Mouse (Mus musculus) G1E (cell line): ENCODE measurements around the gene Tmem94. TPM values are rescaled to one million over a fixed set of nuclear protein-coding genes. Genes with fewer than 3 reads are reported as not detected.

Experiments
- ATAC-seq: 2 replicates; pipeline ENCODE4 v1.8.0; 2016; ENCODE audit warnings: mild to moderate bottlenecking; ENCODE audit not compliant: insufficient number of reproducible peaks, poor library complexity, low FRiP score, severe bottlenecking; ENCODE audit errors: extremely low read depth
- DNase-seq: peaks from one replicate; pipeline ENCODE4 v3.0.0; 2012; ENCODE audit warnings: low spot score
- H3K27me3 ChIP-seq: 2 replicates; pipeline ENCODE4 v1.6.1; 2012; ENCODE audit warnings: mild to moderate bottlenecking, low read length, inconsistent platforms; ENCODE audit not compliant: insufficient read depth
- H3K36me3 ChIP-seq: replicated peaks from 2 replicates; pipeline ENCODE3; 2012; ENCODE audit warnings: mild to moderate bottlenecking, inconsistent platforms
- H3K4me1 ChIP-seq: 2 replicates; pipeline ENCODE4 v1.6.1; 2012; ENCODE audit warnings: low read depth, low read length, inconsistent platforms, mixed read lengths; ENCODE audit not compliant: insufficient read depth
- H3K4me3 ChIP-seq: 2 replicates; pipeline ENCODE4 v1.5.1; 2012; ENCODE audit warnings: low read depth, mild to moderate bottlenecking, inconsistent platforms, low read length, moderate library complexity, mixed read lengths
- H3K9me3 ChIP-seq: replicated peaks from 2 replicates; pipeline ENCODE4 v1.6.1; 2012; ENCODE audit warnings: inconsistent platforms
- CTCF ChIP-seq: IDR thresholded peaks from 2 replicates; pipeline ENCODE4 v1.5.1; 2012; ENCODE audit warnings: low read depth, low read length, inconsistent platforms, mixed read lengths
- GATA1 ChIP-seq: IDR thresholded peaks from 2 replicates; pipeline ENCODE4 v1.6.1; 2012; ENCODE audit warnings: borderline replicate concordance, low read length, inconsistent platforms, mixed read lengths
- GATA2 ChIP-seq: IDR thresholded peaks from 2 replicates; pipeline ENCODE4 v1.6.1; 2012; ENCODE audit warnings: low read depth, low read length, inconsistent platforms, borderline replicate concordance
- POLR2AphosphoS5 ChIP-seq: IDR thresholded peaks from 2 replicates; pipeline ENCODE4 v1.6.1; 2012; ENCODE audit warnings: low read depth, low read length, inconsistent platforms; ENCODE audit not compliant: insufficient replicate concordance
- TAL1 ChIP-seq: conservative IDR thresholded peaks from 2 replicates; pipeline ENCODE4 v1.6.1; 2012; ENCODE audit warnings: low read depth, low read length, inconsistent platforms, mixed read lengths
- polyA plus RNA-seq: library from polyadenylated mRNA; stranded (reverse); fragments of >175 nt; gene quantifications from 2 replicates; pipeline ENCODE4 v1.2.3, GENCODE M21; 2012
- total RNA-seq, 2 experiments: library from RNA; stranded (forward) in 1 of 2; stranded (reverse) in 1 of 2; fragments of 200-1000 nt in 1 of 2; fragments of >200 nt in 1 of 2; fragmentation: Nextera tagmentation in 1 of 2; gene quantifications; 2 replicates each; pipeline ENCODE4 v1.2.3; 2014 to 2017

Tmem94 gene
- total and polyA plus RNA-seq, 3 experiments = 18.1 to 67.9 (median 53.1) TPM

DNA sequence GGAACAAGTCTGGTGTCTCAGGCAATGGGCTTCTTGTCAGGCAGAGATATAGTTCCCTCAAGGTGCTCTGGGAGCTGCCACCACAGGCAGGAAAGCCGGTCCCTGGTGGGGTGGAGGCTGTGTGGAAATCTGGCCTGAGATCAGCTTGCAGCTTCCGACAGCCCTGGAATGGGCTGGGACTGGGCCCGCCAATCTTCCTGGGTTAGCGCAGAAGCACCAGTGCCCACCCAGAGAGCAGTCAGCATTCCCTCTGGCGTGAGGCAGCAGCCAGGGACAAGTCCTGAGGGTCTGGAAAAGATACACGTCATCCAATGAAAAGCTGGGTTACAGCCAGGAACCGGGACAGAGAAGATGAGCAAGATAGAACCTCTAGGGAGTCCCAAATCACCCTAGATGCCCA is 46.9 kb downstream of the Tmem94 start:
- DNase-seq = no peak
- no peak for ATAC-seq
- Histone ChIP-seq H3K4me3 (no peak overlapping the region), H3K27me3 (peaks cover 66% of the 10 kb centered on the region), H3K9me3 (no peaks in the 10 kb centered on the region), H3K4me1 (peaks cover 56% of the 10 kb centered on the region), H3K36me3 (peaks cover 17% of the 10 kb centered on the region)
- TF ChIP-seq GATA2 (no peak), GATA1 (no peak), TAL1 (no peak), CTCF (no peak), POLR2AphosphoS5 (no peak)

DNA sequence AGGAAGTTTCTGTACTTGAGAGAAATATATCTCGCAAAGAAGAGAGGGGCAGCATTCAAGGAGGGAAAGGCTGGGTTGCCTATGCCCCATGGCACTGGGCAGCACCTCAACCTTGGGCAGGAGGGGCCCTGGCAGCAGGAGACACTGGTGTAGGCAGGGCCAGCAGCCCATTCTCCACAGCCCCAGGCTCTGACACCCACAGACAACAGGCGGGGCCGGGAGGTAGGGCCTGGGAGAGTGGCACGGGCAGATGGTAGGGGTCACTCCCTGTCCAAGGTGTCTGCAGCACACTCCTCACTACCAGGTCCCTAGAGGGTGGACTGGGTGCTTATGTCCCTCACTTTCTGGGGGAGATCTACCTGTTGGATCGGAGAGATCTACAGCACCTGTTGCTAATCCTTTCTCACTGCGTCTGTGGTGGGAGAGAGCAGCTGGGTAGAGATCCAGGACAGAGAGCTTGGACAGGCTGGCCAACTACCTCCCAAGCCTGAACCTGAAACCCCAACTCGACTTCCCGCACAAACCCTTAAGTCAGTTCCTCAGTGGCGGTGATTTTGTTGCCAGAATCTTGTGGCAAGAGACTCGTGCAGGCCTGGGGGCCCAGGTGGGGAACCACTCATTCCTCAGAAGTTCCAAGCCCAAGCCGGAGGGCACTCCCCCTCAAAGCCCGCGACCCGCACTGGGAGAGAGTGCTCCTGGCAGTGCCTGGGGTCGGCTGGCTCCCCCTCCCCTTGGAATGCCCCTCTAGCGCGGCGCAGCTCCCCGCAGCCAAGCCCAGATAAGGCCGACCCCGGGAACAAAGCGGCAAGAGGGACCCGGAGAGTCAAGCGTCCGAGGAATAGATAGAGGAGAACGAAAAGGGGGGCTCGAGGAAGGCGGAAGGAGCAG is 47.5 kb downstream of the Tmem94 start:
- peak overlapping the region; percentile 88; the same call in 1 of the 2 replicates for H3K4me3 ChIP-seq
- peaks cover 56% of the 10 kb centered on the region for H3K4me1 ChIP-seq
- H3K9me3 ChIP-seq = no peaks in the 10 kb centered on the region
- H3K27me3 ChIP-seq = peaks cover 59% of the 10 kb centered on the region
- peaks cover 23% of the 10 kb centered on the region for H3K36me3 ChIP-seq
- ATAC-seq (no peak), DNase-seq (no peak)
- TF ChIP-seq TAL1 = no peak
- no peak for TF ChIP-seq POLR2AphosphoS5
- TF ChIP-seq CTCF = no peak
- TF ChIP-seq GATA2 = no peak
- TF ChIP-seq GATA1 = no peak

DNA sequence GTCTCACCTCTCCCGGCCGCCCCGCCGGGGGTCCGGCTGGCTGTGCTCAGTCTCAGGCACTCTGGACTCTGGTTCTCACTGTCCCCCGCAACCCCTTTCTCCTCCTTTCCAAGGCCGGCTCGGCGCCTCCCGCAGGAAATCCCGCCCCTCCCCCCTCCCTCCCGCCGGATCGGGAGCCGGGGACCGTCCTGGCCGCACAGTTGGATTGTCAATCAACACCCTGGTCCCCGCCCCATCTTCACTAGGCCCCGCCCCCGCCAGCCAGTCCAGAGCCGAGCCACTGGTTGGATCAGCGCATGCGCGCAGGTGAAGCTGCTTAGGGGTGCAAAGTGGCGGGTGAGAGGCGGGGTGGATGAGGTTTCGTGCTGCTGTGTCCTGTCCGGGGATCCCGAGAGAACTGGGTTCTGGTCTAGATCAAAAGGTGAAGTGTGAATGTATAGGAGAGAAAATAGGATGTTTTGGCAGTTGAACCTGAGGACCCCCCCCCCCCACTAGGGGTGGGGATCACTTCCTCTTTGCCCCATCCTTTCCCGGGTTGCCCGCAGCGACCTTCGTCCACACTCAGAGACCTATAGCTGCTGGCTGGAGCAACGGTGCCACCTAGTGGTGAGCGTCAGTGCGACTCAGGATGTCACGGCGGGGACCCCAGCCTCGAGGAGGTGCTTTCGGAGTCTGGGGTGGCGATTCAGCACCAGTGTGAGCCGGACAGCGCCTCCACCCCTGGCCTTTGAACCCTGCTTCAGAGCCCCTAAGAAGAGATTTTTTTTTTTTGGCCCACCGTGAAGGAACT is 48.5 kb downstream of the Tmem94 start, which contains the start of gene Caskin2:
Gene Caskin2, minus strand, starts transcription at position 133 of the 790 bp plus-strand sequence.
- peak within 1 kb of the TSS; percentile 88 for H3K4me3 ChIP-seq
- H3K36me3 ChIP-seq = peaks cover 32% of the 10 kb centered on the region
- TF ChIP-seq CTCF (peak; percentile 78; the same call in 1 of the 2 replicates), GATA1 (no peak)
- peak; percentile 92 for DNase-seq
- no peaks in the 10 kb centered on the region for H3K9me3 ChIP-seq
- peak; percentile 86 for ATAC-seq
- H3K27me3 ChIP-seq = peaks cover 50% of the 10 kb centered on the region
- peaks cover 47% of the 10 kb centered on the region for H3K4me1 ChIP-seq

DNA sequence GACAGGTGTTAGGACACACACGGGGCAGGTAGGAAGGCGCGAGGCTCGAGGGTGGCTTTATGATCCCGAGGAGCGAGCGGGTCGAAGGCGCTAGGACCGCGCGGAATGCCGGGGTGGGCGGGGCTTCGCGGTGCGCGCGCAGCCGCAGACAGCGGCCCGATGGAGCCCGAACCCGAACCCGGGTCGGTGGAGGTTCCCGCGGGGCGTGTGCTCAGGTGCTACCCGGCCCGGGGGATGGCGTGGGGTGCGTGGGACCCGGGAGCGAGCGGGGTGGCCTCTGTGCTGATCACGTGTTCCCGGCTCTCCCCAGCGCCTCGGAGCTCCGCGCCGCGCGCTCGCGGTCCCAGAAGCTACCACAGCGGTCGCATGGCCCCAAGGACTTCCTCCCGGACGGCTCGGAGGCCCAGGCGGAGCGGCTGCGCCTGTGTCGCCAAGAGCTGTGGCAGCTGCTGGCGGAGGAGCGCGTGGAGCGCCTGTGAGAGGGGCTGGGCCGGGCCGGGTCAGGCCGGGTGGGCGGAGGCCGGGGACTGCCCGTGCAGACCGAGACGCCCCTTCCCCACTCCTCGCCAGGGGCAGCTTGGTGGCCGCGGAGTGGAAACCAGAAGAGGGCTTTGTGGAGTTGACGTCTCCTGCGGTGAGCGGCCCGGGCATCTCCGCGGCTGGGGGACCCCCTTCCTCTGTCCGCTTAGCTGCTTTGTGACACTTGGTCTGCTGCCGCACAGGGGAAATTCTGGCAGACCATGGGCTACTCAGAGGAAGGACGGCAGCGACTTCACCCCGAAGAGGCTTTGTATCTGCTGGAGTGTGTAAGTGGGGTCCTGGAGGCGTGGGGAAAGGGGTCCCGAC is 49.6 kb downstream of the Tmem94 start, which contains the start of gene Tsen54:
Gene Tsen54, plus strand, starts transcription at position 120 of the 846 bp plus-strand sequence.
- DNase-seq (peak; percentile 80), ATAC-seq (no peak)
- H3K4me3 ChIP-seq = peak within 1 kb of the TSS; percentile 88
- H3K4me1 ChIP-seq = peaks cover 41% of the 10 kb centered on the region
- H3K36me3 ChIP-seq = peaks cover 37% of the 10 kb centered on the region
- TF ChIP-seq GATA1 = no peak
- no peak for TF ChIP-seq CTCF
- no peak for TF ChIP-seq POLR2AphosphoS5
- TF ChIP-seq GATA2 = no peak
- no peak for TF ChIP-seq TAL1
- H3K9me3 ChIP-seq = no peaks in the 10 kb centered on the region
- H3K27me3 ChIP-seq = peaks cover 39% of the 10 kb centered on the region

DNA sequence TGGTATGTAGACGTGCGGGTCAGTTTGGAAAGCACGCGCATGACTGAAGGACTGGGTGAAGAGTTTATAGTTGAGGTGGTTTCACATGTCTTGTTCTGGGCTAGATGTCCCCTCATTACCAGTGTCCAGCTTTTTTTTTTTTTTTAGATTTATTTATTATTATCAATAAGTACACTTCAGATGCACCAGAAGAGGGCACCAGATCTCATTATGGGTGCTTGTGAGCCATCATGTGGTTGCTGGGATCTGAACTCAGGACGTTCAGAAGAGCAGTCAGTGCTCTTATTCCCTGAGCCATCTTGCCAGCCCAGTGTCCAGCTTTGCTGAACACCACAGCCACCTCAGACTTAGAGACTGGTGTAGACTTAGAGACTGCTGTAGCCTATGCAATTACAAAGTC is 52.1 kb downstream of the Tmem94 start:
- Histone ChIP-seq H3K27me3 (peaks cover 14% of the 10 kb centered on the region), H3K9me3 (no peaks in the 10 kb centered on the region), H3K4me1 (peaks cover 47% of the 10 kb centered on the region), H3K4me3 (no peak overlapping the region), H3K36me3 (peaks cover 62% of the 10 kb centered on the region)
- TF ChIP-seq GATA1 = no peak
- no peak for TF ChIP-seq CTCF
- no peak for TF ChIP-seq GATA2
- TF ChIP-seq POLR2AphosphoS5 = no peak
- TF ChIP-seq TAL1 = no peak
- no peak for DNase-seq
- ATAC-seq = no peak
